Mouse (Mus musculus) heart, adult 2 months (tissue): ENCODE measurements around the gene Hand2. TPM values are rescaled to one million over a fixed set of nuclear protein-coding genes. Genes with fewer than 3 reads are reported as not detected.

Experiments
- DNase-seq, 2 experiments: peaks; one replicate each; pipeline ENCODE4 v3.0.0; 2021
- H3K27ac ChIP-seq: fragments of 200-600 bp; 2 replicates; pipeline ENCODE4 v1.8.1; 2022
- H3K27me3 ChIP-seq: fragments of 200-500 bp; 2 replicates; pipeline ENCODE4 v1.6.1; 2012; ENCODE audit warnings: mild to moderate bottlenecking, low read length, inconsistent platforms, mixed read lengths; ENCODE audit not compliant: control insufficient read depth, insufficient read depth
- H3K36me3 ChIP-seq: fragments of 200-500 bp; 2 replicates; pipeline ENCODE4 v1.6.1; 2012; ENCODE audit warnings: low read length, inconsistent platforms; ENCODE audit not compliant: control insufficient read depth, insufficient read depth
- H3K4me1 ChIP-seq: fragments of 200-500 bp; 2 replicates; pipeline ENCODE4 v1.6.1; 2011; ENCODE audit warnings: low read length; ENCODE audit not compliant: control insufficient read depth, insufficient read depth
- H3K4me3 ChIP-seq: fragments of 200-600 bp; 2 replicates; pipeline ENCODE4 v1.8.1; 2022
- H3K79me2 ChIP-seq: fragments of 200-500 bp; replicated peaks from 2 replicates; pipeline ENCODE4 v1.6.1; 2012; ENCODE audit warnings: mild to moderate bottlenecking, inconsistent platforms, low read length, moderate library complexity, mixed read lengths; ENCODE audit not compliant: control insufficient read depth, insufficient read depth
- H3K9ac ChIP-seq: fragments of 200-500 bp; 2 replicates; pipeline ENCODE4 v1.6.1; 2012; ENCODE audit warnings: low read depth, mild to moderate bottlenecking, control low read depth, inconsistent platforms, low read length, mixed read lengths
- CTCF ChIP-seq: fragments of 200-600 bp; IDR thresholded peaks from 2 replicates; pipeline ENCODE4 v1.8.1; 2022; ENCODE audit warnings: antibody characterized with exemption, mild to moderate bottlenecking, moderate library complexity
- EP300 ChIP-seq: fragments of 200-500 bp; IDR thresholded peaks from 2 replicates; pipeline ENCODE4 v1.6.1; 2011; ENCODE audit warnings: low read depth, low read length, control low read depth; ENCODE audit not compliant: insufficient read depth
- POLR2A ChIP-seq: fragments of 200-500 bp; IDR thresholded peaks from 2 replicates; pipeline ENCODE4 v1.6.1; 2011; ENCODE audit warnings: mild to moderate bottlenecking, low read depth, low read length, control low read depth; ENCODE audit not compliant: insufficient read depth
- WGBS: fragments of 180-500 bp; shearing (Covaris S2); methylation state at CpG from one replicate; pipeline ENCODE4 v1.1.7; 2018; 5-methylcytosine and 5-hydroxymethylcytosine counted together
- intact Hi-C: fragments of 180-260 bp; cut with DNase I; formaldehyde crosslinking; loops from one replicate; pipeline ENCODE4 v1.15.1; 2025
- polyA plus RNA-seq: library from polyadenylated mRNA; depleted of rRNA; stranded (reverse); fragments of >200 nt; gene quantifications from 2 replicates; pipeline ENCODE4 v1.2.3, GENCODE M21; 2012; rRNA removed
- total RNA-seq, 2 experiments: library from RNA; stranded (reverse); gene quantifications; 2 replicates each; pipeline ENCODE4 v1.2.3; 2021

Gene Hand2
- total and polyA plus RNA-seq, 3 experiments = 14.8 to 63.9 (median 62.1) TPM

DNA sequence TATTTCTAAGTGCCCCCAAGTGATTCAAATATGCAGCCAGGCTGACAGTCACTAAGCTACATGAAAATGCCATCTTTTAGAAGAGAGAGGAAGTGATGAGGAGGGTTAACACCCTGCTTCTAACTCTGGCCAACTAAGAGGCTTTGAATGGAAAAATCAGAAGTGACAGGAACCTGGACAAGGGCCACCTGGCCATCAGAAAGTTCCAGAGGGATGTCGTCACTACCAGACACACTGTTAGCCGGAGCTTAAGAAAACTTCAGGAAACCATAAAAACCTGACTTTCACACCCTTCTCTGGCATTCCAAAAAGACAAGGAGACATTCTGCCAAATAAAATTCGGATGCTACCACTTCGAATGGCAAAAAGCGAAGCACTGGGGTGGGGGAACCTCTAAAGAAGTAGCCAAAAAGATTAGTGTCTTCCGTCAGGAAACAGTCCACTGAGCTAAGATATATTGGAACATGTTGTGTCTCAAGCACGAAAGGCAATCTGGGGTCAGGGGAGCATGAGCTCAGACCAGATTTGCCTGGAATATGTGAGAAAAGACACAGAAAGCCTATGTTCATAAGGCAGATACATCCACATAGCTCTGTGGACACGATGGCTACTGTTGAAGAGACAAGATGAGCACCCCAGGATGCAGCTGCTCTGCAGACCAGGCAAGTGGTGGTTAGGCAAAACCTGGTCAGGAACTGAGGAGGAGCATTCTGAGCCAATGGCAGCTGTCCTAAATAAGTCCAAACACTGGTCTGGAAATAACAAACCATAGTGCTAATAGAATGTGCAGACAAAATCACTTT is 40.4 kb downstream of the Hand2 start:
- no peak overlapping the region for H3K4me3 ChIP-seq
- TF ChIP-seq EP300 = no peak
- TF ChIP-seq POLR2A = no peak
- no peak for TF ChIP-seq CTCF
- no peaks in the 10 kb centered on the region for H3K79me2 ChIP-seq
- peak overlapping the region; percentile 83 for H3K27ac ChIP-seq
- no peaks in the 10 kb centered on the region for H3K27me3 ChIP-seq
- DNase-seq = peak; percentile 71 to 79
- no peak overlapping the region for H3K9ac ChIP-seq
- H3K4me1 ChIP-seq = peaks cover 9% of the 10 kb centered on the region
- intact Hi-C loops = no loop called here
- 11% methylated on average over 8 of the region's 8 CpGs for WGBS
- peaks cover 13% of the 10 kb centered on the region; the same call in 1 of the 2 replicates for H3K36me3 ChIP-seq

DNA sequence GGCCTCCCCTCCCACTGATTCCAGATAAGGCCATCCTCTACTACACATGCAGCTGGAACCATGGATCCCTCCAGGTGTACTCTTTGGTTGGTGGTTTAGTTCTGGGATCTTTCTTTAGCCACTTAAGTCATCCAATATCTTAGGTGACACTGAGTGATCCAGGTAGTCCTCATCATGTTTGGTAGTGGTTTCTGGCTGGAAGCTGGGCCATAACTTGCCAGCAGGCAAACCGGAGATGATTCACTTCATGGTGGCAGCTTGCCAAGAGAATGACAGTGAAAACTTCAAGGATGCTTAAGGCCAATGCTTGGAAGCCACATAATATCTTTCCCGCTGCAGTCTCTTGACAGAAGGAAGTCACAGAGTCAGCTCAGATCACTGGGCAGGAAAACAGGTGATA is 42.1 kb downstream of the Hand2 start:
- DNase-seq = no peak
- Histone ChIP-seq H3K4me3 (no peak overlapping the region), H3K27me3 (no peaks in the 10 kb centered on the region), H3K79me2 (no peaks in the 10 kb centered on the region), H3K27ac (no peak overlapping the region), H3K36me3 (peaks cover 11% of the 10 kb centered on the region; the same call in 1 of the 2 replicates), H3K4me1 (peaks cover 9% of the 10 kb centered on the region), H3K9ac (no peak overlapping the region)
- intact Hi-C loops = no loop called here
- TF ChIP-seq POLR2A (no peak), EP300 (no peak), CTCF (no peak)
- 22% methylated on average over 2 of the region's 2 CpGs for WGBS

DNA sequence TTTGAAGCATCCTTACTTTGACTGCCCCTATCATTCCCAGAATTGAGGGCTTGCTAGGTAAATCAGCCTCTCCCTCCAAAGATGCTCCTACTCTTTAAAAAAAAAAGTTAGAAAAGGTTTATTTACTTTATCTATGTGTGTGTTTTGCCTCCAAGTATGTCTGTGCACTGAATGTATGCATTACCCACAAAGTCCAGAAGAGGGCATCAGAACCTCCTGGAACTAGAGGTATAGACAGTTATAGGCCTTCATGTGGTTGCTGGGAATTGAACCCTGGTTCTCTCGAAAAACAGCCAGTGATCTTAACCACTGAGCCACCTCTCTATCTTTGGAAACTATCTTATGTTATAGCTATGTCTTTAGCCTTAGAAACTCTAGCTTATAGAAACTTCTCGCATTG is 53.3 kb downstream of the Hand2 start:
- WGBS = 84% methylated on average over 2 of the region's 2 CpGs
- TF ChIP-seq EP300 = no peak
- TF ChIP-seq POLR2A = no peak
- peak; percentile 46 for TF ChIP-seq CTCF
- no peak overlapping the region for H3K9ac ChIP-seq
- H3K4me1 ChIP-seq = no peaks in the 10 kb centered on the region
- no peak for DNase-seq
- intact Hi-C loops = no loop called here
- H3K27ac ChIP-seq = no peak overlapping the region
- no peak overlapping the region for H3K4me3 ChIP-seq
- no peaks in the 10 kb centered on the region for H3K36me3 ChIP-seq
- H3K27me3 ChIP-seq = no peaks in the 10 kb centered on the region
- H3K79me2 ChIP-seq = no peaks in the 10 kb centered on the region

Other genes with a start within 250 kb of the Hand2 start
- not detected for gene Scrg1, start 134.9 kb downstream of the Hand2 start, total RNA-seq
- 0.29 TPM in 1 of 2 replicates, not detected in the other for gene Scrg1, start 134.9 kb downstream of the Hand2 start, polyA plus RNA-seq
- 10 to 100 TPM; 11.6 to 13.8 TPM for gene Sap30, start 166.9 kb downstream of the Hand2 start, total RNA-seq
- gene Sap30, start 166.9 kb downstream of the Hand2 start, polyA plus RNA-seq = 5.1 and 6.9 TPM in 2 replicates
- gene Hmgb2, start 190.9 kb downstream of the Hand2 start, total RNA-seq = 1 to 10 TPM; 9.1 to 9.2 TPM
- 1.1 and 1.7 TPM in 2 replicates for gene Hmgb2, start 190.9 kb downstream of the Hand2 start, polyA plus RNA-seq